Mouse (Mus musculus): Measurements from ENCODE around the gene Wfdc5.

Wfdc5 gene

DNA sequence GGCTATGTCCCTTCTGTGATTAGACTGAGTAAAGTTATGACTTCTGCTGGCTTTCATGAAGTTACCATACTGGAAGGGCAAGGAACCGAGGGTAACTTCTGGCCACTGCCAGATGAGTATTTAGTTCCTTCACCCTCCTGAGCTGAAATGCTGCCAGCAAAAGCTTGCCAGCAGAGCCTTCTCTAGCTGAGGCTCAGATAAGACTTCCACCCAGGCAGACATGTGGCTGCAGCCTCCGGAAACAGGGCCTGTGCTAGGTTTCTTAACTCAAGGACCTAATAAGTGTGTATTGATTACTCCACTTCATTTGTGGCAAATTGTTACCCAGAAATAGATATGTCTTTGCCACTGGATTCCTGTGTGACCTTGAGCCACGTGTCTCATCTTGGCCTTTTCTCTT, 9.1 kb downstream of the Wfdc5 start:
- no peak for DNase-seq

GRCm38 (mm10) chr2:164170902-164171301, 11.6 kb downstream of the Wfdc5 start, which contains the start of gene Kcns1:
Gene Kcns1 (minus strand): TSS chr2:164171113.
- no peak for DNase-seq

DNA sequence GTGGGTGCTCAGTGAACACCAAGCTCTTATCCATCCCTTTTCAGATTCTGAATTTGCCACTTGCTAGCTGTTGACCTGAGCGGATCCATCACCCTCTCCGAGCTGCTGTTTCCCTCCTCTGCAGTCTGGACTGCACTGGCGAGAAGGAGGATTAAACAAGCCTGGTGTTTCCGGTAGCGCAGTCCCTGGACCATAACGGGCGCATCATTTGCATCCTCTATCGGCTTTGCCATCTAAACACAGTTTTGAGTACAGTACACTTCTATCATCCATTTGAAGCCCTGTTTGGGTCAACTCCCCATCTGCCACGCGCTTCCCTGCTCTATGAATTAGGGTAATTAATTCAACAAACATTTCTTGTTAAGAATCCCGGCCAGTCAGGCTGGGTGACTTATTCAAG, 12.2 kb downstream of the Wfdc5 start:
- DNase-seq: no peak

DNA sequence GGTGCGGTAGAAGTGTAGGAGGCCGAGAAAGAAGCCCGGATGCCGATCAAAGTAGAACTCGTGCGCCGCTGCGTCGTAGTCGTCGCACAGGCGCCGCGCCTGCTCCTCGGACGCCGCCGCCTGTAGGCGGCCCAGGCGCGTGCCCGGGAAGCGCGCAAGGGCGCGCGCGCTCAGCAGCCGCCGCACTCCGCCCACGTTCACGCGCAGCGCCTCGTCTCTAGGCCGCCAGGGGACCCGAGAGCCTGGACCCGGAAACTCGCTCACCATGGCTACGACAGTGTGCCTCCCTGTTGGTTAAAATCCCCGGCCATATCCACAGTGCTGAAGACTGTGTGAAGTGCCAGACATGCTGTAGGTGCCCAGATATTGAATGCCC, 14.0 kb downstream of the Wfdc5 start:
- no peak for DNase-seq

DNA sequence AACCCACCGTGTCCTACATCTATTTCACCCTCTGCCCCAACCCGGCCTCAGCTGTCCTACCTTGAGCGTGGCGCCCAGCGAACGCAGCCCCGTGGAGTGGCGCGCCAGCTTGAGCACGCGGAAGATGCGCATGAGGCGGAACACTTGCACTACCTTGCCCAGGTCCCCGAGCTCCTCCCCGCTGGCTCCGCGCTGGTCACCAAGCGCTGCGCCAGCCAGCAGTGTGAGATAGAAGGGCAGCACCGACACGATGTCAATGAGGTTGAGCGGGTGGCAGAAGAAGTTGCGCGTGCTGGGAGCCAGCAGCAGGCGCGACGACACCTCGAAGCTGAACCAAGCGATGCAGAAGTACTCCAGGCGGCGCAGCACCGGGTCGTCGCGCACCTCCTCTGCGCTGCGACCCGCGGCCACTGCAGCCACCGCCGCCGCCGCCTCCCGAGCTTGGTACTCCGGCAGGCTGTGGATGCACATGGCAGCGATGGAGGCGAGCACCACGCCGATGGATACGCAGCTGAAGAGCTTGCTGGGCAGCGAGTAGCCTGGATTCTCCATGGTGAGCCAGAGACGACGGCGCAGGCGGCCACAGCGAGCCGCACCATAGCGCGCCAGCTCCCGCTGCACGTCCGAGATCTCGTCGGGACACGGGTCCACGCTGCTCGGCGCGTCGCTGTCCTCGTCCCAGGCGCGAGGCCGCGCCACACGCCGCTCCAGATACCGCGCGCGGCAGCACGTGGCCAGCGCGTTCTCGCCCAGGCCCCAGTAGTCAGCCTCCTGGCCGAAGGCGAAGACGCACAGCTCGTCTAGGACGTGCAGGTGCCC, 14.6 kb downstream of the Wfdc5 start:
- DNase-seq: no peak

GRCm38 (mm10) chr2:164164941-164165340, 17.6 kb downstream of the Wfdc5 start:
- no peak for DNase-seq

DNA sequence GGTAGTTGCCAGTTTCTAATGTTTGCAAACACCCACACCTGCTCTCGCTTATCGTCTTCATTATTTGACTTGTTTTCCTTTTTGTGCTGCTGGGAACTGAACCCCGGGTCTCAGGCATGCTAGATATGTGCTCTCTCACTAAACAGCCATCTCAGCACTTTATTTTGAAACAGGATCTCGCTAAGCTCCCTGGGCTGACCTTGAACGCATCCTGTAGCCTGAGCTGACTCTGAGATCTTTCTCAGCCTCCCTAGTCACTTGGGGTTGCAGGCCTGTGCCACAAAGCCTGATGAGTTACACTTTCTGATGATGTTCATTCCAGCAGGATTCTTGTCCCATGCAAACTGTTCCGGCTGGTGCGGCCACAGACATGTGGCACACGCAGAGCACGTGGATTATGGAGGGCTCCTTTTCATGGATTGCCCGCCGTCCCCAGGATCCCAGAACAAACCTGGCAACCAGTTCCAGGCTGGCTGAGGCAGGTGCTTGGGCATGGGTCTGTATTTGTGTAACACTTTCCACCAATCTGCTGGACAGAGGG, 21.0 kb downstream of the Wfdc5 start:
- DNase-seq: no peak

DNA sequence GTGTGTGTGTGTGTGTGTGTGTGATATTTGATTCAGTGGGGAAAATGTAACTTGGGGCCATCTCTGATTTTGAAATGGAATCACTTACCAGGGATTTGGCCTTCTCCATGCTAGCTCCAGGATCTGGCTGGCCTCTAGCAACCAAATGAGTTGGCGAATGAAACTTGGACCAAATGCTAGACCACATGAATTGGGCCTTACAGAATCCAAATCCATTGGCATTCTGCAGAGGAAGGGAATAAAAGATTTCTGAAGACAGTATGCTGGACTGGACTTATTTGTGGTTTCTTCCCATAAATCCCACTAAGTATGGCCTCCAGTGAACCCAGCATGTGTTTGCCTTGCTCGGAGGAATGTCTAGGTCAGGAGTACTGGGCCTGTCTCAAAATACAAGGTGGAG, 23.7 kb downstream of the Wfdc5 start:
- no peak for DNase-seq

GRCm38 (mm10) chr2:164156158-164156557, 26.4 kb downstream of the Wfdc5 start:
- DNase-seq: no peak

DNA sequence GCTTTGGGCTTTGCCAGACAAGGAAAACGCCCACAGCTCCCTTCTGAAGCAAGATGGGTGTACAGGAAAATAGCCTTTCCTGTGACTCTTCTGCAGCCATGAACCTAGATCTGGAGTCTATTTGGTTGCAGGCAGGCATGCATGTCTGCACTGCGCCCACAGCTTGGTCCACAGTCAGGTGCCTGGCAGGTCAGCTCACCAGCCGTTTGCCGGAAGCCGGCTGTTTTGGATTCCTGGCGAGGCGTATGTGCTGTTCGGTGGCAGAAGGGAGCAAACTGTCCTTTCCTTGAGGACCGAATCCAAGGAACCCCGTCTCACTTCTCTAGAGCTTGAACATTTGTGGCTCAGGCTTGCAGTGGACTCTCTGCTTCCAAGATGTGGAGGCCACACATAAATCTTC, 28.5 kb downstream of the Wfdc5 start:
- no peak for DNase-seq

GRCm38 (mm10) chr2:164152341-164152740, 30.2 kb downstream of the Wfdc5 start:
- DNase-seq: no peak

DNA sequence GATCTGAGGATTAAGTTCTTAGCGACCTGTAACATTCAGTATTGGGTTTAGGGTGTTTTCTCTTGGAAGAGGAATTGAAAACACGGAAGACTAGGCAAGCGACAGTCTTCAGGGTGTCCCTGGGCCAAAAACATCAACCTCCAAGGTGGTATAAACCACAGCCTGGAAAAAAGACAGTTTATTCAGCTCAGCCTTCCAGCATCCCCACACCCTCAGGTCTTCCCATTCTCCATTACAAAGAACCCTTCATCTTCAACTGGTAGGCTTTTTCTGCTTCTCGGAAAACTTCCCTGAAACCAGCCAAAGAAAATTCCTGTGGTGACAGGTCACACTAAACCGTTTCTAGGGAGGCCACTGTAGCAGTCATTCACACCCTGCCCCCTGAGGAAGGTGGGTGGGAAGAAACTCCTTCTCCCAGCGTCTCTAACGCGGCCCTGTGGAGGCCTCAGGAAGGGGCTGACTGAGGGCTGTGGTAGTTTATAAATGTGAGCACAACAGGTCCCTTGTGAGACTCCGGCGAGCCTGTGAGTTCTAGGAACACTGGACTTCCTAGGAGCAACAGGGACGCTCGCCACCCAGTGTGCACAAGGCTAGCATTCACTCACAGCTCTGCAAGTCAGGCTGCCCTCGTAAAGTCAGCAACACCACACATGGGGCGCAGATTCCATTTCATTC, 32.3 kb downstream of the Wfdc5 start:
- no peak for DNase-seq

- no peak for DNase-seq
These were observed 36.0 kb downstream of the Wfdc5 start for GRCm38 (mm10) chr2:164146556-164146955.

DNA sequence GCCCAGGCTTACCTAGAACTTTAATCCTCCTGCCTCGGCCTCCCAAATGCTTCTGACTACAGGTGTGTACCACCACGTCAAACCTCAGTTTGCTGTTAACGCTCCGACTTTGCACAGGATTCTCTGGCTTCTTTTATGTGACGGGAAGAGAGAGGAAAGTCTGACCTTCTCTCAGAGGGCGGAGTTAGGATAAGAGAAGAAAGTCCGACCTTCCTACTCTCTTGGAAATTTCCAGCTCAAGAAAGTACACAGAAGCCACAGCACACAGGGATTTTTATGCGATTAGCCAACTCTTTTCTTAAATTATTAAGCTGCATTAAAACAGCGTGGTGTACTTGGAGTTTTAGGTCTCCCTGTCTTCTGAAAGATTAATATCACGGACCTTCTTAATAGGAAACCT, 38.0 kb downstream of the Wfdc5 start:
- no peak for DNase-seq

DNA sequence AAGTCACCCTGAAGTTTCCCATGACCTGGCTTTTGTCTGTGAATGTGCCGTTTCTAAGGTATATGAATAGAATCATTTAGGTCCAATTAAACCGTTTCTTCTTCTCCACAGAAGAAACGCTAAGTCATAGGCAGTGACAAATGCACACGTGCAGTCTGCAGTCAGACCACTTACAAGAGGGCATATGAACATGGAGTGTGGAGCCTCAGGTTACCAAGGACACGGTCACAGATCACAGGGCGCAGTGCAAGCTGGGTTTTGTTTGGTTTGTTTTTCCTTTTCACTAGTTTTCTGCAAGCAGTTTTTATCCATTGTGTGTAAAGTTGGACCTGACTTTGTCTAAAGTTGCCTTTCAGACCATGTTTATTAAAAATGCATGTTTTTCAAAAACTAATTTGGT, 38.5 kb downstream of the Wfdc5 start:
- DNase-seq: no peak

DNA sequence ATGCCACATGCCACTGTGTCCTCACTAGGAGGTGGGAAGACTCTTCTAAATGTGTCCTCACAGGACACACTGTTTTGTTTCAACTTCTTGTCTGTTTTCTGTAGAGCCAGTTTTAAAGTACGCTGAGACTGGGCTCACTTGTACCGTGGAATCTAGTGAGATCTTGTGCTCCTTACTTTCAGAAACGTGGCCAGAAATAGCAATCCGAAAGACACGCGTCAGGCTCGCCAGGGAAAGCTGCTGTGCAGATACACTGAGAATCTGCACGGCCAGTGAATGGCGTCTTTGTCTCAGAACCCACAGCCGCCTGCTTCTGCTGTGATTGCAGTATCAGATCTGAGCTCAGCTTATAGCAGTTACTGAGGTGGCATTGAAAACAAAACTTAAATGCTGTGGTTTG, 40.5 kb downstream of the Wfdc5 start:
- no peak for DNase-seq

DNA sequence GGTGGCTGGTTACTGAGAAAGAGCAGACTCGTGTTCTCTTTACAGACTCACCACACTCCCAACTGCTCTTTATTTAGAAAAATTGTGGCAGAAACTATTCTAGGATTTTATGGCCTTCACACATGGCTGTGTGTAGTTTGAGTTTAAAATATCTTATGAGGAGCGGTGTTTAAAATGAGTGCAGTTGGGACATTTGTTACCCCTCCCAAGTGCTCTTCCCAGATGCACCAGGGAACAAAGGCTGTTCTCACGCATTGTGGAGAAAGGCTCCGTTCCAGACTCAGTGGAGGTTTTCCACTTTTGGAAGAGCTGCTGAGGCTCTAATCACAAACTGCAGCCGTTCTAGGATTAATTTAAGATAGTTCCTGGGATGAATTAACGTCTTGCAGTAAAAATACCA, 44.8 kb downstream of the Wfdc5 start:
- no peak for DNase-seq

- no peak for DNase-seq
These were observed 46.1 kb downstream of the Wfdc5 start for GRCm38 (mm10) chr2:164136393-164136792.

DNA sequence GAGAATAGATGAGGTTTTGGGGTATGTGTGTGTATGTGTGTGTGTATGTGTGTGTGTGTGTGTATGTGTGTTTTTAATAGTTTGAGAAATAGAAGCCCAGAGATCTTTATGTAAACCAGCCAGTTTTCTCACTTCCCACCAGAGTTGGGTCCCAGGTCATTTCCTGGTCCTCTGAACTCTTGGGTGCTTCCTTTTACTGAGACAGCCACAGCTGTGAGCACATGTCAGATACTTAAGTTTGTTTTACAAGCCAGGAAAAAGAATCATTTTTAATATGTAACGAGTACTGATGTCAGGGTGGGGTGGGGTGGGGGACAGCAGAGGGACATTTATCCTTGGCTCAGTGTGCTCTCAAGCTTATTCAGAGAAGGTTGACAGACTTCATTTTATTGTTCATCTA, 47.2 kb downstream of the Wfdc5 start:
- DNase-seq: no peak

- no peak for DNase-seq
These were observed 48.0 kb downstream of the Wfdc5 start for GRCm38 (mm10) chr2:164134563-164134962.

DNA sequence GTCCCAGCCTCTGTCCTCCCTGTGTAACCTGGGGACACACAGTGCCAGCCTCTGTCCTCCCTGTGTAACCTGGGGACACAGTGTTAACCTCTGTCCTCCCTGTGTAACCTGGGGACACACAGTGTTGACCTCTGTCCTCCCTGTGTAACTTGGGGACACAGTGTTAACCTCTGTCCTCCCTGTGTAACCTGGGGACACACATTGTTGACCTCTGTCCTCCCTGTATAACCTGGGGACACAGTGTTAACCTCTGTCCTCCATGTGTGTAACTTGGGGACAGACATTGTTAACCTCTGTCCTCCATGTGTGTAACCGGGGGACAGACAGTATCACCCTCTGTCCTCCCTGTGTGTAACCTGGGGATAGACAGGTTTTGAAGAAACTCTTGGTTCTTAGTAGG, 51.0 kb downstream of the Wfdc5 start:
- no peak for DNase-seq

GRCm38 (mm10) chr2:164128576-164129411, 53.7 kb downstream of the Wfdc5 start:
- no peak for DNase-seq

DNA sequence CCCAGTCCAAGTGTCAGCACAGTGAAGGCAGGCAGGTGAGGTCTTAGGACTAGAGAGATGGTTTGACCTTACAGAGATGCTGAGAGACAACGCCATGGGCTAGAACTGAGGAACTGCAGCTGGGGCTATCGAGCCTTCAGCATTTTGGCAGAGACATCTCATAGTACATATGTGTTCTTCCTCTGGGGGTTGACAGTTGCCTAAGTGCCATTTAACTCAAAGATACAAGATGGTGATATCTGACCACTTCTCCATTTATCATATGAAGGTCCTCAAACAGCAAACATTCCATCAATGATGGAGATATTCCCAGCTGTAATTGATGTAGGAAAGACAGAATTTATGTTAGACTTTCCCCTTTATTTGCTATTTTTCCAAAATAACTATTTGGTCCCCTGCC, 55.2 kb downstream of the Wfdc5 start:
- no peak for DNase-seq

Data from thymus, postnatal 25 days (tissue).